Mouse (Mus musculus): Measurements from ENCODE around the gene Dffb.

The Dffb gene

DNA sequence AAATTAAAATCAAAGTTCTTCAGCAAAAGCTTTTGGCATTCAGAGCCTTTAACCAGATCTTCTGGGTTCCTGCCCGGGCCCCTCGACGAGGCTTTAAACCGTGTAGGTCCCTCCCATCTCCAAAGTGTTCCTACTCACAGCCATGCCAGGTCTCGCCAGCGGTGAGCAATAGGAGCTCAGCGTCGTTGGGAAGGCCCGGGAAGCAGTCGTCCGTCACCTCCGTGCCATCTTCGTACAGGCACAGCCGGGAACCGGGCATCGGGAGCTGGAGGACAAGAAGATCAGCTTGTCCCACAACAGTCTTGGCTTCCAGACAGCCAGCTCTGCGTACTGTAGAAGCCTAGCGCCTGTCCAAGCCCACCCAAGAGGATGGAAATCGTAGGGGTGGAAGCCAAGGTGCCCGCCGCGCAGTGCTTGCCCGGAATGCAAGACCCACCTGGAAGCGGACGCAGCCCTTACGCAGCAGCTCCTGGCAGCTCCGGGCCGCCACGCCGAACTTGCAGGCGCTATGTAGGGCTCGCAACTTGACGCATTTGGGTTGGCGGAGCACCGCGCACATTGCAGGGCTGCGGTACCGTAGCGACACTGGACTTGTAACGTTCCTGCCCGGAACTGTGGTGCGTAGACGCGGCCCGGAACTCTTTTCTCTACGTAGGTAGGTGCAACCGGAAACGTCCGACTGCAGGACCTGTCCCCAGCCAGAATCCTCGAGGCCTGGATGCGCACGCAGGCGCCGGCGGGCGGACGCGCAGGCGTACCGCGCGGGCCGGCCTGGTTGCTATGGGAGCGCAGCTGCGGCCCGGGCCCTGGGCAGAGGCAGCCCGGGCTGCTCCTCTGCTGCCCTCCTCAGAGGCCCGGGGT, at the start of gene Dffb, which contains the start of gene Cep104:
TSS of gene Dffb (minus strand) at position 696 of the 861 bp plus-strand sequence.
TSS of gene Cep104 (plus strand) at position 764 of the 861 bp plus-strand sequence.
- peak; percentile 81 to 83 for DNase-seq (ENCODE audit: low read depth in 2 of 2, low spot score in 2 of 2)

DNA sequence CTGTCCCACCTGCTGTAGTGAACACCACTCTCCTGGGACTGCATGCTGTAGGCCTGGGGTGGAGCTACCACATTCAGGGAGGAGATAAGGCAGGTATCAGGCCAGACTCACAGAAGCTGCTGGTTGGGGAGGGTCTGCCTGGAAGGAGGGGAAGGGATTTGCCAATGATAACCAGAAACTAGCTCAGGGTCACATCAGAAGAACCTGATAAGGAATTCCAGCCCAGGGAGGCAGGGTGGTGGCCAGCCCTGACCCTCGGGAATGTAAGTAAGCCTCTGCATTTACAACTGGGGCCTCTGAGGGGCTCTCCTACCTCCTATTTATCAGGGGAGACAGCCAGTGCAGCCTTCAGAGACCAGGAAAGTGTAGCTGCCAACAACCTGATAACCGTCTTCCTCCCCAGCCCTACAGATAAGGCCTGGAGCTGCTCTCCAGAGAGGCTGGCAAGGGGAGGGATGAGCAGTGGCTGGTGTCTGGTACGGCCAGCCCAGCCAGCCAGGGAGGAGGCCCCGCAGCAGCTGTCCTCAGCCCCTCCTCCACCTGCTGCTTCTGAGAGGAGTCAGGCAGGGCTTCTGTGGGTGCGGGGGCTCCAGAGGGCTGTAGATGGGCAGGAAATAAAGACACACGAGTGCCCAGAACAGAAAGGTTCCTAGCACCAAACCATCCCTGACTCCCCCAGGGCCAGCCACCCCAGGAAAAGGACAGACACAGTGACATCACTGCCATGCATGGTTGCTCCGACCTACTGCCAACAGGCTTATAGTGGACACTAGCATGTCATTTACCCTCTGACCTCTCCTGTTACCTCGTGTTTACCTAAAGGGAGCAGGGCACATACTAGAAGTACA, 49.1 kb upstream of the Dffb start:
- no peak for DNase-seq (ENCODE audit: low read depth in 2 of 2, low spot score in 2 of 2)

DNA sequence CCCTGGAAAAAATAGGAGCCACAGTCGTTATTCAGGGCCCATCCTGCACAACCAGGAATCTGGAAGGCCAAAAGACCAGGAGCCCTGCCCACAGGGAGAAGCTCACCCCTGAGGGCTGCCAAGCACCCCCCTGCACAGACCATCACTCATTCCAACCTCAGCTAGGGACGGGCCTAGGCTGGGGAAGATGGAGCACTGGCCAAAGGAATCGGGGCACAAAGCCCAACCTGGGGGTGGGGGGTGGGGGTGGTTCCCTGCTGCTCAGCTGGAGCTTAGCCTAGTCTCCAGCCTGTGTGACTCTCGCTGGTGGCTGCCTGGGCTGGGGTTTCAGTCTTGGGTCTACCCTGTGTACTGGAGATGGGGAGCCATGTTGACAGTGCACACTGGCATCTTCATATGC, 47.9 kb upstream of the Dffb start:
- no peak for DNase-seq (ENCODE audit: low read depth in 2 of 2, low spot score in 2 of 2)

DNA sequence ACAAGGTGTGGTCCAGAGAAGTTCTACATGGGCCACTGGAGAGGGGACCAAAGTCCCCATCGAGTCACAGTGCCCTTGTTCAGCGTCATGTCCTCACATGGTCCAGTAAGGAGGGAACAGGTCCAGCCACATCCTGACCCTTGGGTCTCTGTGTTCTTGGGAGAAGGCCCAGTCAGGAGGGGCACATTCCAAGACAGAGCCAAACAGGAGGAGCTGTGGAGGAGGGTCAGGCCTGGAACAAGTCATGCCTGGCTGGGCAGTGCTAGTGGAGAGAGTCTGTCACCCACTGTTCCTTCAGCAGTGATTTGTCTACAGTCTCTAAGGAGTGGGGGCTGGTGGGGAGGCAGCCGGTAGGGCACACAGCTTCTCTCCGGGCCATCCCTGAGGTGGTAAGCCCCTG, 47.5 kb upstream of the Dffb start:
- DNase-seq (ENCODE audit: low read depth in 2 of 2, low spot score in 2 of 2), result no peak

DNA sequence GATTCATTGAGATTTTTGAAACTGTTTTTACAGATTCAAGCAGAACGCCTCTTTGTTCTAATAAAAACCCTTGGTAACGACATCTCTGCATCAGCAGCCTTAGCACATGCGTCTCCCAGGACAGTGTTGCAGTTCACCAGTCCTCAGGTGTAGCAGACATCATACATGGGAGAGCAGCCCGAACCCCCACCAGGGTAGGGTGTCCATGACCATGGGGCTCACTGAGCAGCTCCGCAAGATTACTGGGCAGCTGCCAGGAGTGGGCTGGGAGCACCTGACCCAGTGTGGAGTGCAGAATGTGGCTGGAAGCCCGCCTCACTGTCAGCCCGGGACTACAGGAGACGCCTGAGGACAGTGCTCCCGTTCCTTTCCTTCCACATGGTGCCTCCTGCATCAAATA, 46.5 kb upstream of the Dffb start:
- DNase-seq (ENCODE audit: low read depth in 2 of 2, low spot score in 2 of 2), result no peak

DNA sequence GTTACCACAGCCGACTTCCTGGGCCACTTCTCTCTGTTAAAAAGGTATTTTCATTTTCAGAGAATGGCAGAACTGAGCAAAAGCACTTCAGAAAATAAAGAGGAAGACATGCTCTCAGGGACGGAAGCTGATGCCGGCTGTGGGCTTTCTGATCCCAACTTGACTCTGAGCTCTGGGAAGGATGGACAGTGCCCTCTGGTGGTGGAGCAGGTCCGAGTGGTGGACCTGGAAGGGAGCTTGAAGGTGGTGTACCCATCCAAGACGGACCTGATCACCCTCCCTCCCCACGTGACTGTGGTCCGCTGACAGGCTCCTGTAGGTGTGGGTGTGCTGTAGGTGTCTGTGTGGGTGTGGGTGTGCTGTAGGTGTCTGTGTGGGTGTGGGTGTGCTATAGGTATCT, 44.6 kb upstream of the Dffb start:
- no peak for DNase-seq (ENCODE audit: low read depth in 2 of 2, low spot score in 2 of 2)

DNA sequence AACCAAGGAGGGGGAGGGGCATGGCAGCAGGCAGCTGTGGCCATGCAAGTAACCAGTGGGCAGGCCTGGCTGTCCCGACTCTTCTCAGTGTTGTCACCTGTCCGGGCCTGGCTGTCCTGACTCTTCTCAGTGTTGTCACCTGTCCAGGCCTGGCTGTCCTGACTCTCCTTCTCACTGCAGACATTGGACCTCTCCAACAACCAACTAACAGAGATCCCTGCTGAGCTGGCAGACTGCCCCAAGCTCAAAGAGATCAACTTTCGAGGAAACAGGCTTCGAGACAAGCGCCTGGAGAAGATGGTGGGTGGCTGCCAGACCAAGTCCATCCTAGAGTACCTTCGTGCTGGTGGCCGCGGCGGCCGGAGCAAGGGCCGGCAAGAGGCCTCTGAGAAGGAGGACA, 40.5 kb upstream of the Dffb start:
- DNase-seq (ENCODE audit: low read depth in 2 of 2, low spot score in 2 of 2), result no peak

DNA sequence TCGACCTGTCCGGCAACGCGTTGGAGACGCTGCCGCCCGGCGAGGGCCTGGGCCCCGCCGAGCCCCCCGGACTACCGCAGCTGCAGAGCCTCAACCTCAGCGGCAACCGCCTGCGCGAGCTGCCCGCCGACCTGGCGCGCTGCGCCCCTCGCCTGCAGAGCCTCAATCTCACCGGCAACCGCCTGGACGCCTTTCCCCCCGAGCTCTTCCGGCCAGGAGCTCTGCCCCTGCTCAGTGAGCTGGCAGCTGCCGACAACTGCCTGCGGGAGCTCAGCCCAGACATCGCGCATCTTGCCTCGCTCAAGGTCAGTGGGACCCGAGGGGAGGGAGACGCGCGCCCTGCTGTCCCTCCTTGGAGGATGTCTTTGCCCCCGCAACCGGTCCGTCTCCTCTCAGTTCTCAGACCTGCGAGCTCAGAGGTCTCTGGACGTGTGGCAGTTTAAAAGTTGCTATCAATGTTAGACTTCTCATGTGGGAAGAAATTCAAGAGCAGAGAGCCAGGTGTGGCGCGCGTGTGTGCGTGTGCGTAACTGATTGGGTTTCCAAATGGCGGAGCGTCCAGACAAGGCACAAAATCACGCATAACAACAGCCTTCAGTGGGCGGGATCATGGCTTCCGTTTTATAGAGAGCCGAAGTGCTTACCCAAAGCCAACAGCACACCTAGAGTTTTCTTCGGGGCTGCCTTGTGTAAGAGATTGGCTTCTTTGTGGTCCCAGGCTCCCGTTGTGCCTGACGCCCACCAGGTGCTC, 37.4 kb upstream of the Dffb start:
- DNase-seq (ENCODE audit: low read depth in 2 of 2, low spot score in 2 of 2), result peak in 1 of 2 experiments; percentile 8

DNA sequence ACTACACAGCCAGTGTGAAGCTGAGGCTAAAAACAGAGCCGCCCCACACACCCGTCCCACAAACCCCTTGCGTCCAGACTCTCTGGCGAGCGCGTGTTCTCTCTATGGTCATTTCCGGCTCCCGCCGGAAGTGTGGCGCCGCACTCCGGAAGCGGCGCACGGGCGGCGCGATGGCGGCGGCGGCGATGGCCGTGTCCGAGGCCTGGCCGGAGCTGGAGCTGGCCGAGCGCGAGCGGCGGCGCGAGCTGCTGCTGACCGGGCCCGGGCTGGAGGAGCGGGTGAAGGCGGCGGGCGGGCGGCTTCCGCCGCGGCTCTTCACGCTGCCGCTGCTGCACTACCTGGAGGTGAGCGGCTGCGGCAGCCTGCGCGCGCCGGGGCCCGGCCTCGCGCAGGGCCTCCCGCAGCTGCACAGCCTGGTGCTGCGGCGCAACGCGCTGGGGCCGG, 36.7 kb upstream of the Dffb start, which contains the start of gene Lrrc47:
TSS of gene Lrrc47 (plus strand) at position 86 of the 444 bp plus-strand sequence.
- peak; percentile 37 to 49 for DNase-seq (ENCODE audit: low read depth in 2 of 2, low spot score in 2 of 2)

DNA sequence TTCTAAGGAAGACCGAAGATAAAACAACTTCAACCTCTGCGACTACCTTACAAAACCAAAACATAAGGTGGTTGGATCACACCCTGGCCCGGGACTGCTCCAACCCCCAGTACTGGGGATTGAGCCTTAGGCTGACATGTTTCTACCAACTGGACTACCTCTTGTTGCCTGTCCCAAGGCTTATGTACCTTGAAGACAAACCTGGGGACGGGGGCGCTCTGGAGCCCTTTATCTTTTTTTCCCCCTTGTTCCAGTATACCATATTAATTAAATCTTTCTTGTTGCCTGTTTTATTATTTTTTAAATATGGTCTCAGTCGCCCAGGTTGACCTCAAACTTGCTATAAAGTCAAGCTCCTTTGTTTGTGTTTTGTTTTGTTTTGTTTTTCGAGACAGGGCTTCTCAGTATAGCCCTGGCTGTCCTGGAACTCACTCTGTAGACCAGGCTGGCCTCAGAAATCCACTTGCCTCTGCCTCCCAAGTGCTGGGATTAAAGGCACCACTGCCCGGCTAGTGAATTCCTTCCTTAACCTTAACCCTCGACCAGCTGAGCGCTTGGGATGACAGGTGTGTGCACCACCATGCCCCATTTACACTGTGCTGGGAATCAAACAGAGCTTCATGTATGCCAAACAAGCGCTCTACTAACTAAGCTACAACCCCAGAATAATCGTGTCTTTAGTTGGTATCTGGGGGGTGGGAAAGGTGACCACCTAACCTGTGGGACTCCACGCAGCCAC, 36.1 kb upstream of the Dffb start:
- no peak for DNase-seq (ENCODE audit: low read depth in 2 of 2, low spot score in 2 of 2)

DNA sequence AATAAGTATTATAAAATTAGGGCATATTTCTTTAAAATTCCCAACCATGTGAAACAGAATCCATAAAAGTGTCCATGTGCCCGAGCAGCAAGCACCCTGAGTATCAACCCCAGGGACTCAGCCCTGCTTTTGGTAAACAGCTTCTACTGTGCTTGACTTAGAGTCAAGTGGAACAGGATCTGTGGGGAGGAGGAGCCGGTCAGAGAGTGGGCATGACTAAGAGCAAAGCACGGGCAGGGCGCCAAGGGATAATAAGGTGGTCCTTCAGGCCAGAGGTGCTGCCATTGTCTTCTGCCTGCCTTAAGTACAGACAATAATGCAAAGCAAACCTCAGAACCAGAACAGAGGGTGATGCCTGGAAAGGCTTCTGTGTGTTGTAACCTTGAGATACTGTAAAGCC, 32.8 kb upstream of the Dffb start:
- DNase-seq (ENCODE audit: low read depth in 2 of 2, low spot score in 2 of 2), result no peak

DNA sequence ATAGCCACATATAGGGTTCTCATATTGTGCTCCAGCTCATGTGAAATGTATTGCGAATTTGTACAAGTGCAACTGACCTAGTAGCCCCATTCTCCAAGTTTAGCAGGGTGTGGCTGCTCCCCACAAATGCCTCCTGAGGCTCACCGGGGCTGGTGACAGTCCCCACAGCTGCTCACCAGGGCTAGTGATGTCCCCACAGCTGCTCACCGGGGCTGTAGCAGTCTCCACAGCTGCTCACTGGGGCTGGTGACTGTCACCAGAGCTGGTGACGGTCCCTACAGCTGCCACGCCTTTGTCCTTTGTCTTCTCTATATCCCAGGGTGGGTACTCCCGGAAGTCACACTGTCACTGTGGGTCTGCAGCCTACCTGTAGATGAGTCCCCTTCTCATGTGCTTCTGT, 31.3 kb upstream of the Dffb start:
- no peak for DNase-seq (ENCODE audit: low read depth in 2 of 2, low spot score in 2 of 2)

DNA sequence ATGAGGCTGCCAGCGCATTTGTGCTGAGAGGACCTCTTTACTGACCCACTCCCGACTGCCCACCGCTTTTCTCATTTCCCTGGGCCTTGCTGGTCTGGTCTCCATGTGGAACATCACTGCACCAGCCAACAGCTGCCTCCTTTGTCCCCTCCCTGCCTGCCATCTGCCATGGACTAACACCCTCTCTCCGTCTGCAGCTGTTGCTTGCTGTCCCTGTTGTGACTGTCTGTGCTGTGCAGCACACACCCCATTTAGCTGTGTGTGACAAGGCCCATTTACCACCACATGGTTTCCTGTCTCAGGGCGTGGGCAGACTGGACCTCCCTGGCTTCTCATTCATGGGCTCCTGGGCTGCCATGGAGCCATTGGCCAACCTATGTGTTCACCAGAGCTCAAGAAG, 30.6 kb upstream of the Dffb start:
- DNase-seq (ENCODE audit: low read depth in 2 of 2, low spot score in 2 of 2), result no peak

DNA sequence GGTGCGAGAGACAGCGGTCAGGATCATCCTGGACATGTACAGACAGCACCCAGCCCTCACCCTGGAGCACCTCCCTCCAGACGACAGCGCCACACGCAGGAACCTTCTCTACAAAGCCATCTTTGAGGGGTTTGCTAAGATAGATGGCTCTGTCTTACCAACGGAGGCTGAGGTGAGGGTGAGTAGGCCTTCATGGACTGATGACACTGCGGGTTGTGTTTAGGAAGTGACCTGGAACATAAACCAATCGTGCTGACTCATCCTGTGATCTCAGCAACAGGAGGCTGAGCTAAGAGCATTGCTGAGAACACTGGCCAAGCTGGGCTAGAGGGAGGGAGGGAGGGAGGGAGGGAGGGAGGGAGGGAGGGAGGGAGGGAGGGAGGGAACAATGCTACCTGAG, 18.6 kb upstream of the Dffb start:
- DNase-seq (ENCODE audit: low read depth in 2 of 2, low spot score in 2 of 2), result no peak

DNA sequence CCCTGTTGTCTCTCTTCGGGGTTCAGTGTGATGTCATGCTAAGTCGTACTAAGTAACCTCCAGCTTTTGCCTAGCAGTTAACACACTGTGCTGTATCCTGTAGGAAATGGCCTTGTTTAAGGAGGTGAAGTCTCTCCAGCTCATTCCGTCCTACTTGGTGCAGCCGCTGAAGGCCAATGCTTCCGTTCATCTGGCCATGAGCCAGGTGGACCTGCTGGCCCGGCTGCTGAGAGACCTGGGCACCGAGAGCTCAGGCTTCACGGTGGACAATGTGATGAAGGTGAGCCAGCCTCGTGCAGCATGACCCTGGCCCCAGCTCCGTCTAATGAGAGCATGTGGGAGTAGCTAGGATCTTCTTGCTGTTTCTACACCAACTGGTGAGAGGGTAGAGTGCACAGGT, 17.8 kb upstream of the Dffb start:
- DNase-seq (ENCODE audit: low read depth in 2 of 2, low spot score in 2 of 2), result no peak

DNA sequence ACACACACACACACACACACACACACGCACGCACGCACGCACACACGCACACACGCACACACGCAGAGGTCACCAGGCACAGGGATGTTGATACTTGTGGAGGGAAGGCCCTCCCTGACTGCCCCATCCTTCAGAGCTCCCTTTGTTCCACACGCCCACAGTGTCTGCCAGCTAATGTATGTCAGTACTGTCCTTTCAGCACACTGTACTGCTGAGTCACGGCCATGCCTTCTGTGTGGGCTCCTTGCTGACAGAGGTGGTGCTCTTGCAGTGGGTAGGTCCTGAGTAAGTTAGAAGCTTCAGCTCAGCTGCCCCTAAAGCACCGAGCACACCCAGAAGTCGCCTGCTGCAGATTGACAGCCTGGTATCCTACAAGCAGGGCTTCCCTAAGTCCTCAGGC, 5.5 kb upstream of the Dffb start:
- no peak for DNase-seq (ENCODE audit: low read depth in 2 of 2, low spot score in 2 of 2)

DNA sequence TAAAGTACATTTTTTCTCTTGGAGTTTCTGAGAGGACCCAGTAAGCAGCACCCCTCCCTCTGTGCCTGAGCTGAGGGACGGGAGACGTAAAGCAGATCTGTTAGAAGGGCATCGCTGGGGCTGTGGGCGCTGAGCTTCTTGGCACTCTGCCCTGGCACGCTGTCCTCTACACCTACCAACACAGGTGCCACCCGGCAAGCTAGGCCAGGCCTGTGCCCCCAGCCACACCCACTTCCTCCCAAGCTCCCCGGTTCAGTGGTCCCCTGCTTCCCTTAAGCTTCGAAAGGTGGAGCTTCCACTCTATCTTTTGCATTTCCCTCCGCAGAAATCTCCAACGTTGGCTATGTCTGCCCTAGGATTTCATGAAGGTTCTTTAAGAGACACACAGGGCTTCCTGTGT, 4.3 kb upstream of the Dffb start:
- DNase-seq (ENCODE audit: low read depth in 2 of 2, low spot score in 2 of 2), result no peak

DNA sequence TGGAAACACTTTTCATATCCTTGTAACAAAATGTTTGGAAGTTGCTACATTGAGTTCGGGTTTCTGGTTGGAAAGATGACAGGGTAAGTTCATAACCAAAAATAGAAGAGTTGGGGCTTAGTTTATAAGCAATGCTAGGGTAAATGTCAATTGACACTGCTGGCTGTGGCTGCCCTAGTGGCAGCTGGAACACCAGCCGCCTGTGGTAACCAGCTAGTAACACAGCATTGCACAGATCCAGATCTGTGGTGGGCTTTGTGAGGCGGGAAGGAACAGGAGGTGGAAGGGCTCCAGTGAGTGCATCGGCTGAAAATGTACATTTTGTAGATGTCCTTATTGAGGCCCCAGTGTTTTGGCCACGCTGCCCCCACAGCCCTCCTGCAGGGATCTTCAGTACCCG, 842 bp upstream of the Dffb start:
- DNase-seq (ENCODE audit: low read depth in 2 of 2, low spot score in 2 of 2), result no peak

DNA sequence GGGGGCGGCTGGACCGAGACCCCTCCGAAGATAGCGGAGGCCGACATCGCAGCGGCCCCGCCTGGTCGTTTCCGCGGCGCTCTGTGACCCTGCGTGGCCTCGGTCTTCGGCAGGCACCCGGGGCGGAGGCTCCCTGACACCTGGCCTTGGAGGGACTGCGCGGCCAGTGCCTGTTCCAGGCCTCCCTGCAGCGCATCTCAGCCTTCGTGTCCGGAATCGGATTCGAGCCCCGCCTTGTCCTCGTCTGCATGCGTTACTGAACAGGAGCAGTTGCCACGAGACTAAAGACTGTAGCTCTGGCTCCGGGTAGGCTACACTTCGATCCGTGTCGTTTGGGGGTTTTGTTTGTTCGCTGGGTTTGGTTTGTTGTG, 351 bp upstream of the Dffb start:
- no peak for DNase-seq (ENCODE audit: low read depth in 2 of 2, low spot score in 2 of 2)

DNA sequence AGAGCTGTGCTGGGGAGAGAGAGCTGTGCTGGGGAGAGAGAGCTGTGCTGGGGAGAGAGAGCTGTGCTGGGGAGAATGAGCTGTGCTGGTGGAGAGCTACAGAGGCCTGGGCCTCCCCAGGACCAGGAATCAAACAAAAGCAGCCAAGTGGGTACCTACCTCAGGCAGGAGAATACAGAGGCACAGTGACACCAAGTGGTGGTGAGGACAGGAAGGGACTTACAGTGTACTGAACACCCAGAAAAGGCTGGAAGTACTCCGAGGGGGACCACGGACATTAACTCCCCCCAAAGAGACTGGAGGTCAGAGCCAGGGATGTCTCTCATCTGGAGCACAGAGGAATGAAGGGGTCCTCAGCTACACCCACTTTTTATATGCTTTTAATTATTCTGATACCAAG, 6.9 kb downstream of the Dffb start:
- no peak for DNase-seq (ENCODE audit: low read depth in 2 of 2, low spot score in 2 of 2)

DNA sequence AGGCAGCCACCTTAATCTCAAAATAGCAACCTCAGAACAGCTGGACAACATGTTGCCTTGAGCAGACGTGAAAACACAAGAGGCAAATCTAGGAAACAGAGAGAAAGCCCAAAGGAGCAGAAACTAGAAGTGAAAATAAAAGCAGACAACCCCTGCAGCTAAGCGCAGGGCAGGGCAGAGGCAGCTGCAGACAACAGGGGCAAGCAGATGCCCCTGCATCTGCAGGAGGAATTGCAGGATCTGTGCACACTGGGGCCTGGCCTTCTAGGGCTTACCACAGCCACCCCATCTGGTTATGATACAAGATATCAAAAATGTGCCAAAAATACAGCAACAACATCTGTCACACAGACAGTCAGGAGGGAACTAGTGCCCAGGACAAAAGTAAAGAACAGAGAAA, 7.4 kb downstream of the Dffb start:
- no peak for DNase-seq (ENCODE audit: low read depth in 2 of 2, low spot score in 2 of 2)
